Mouse (Mus musculus) lung, postnatal 0 days (tissue): ENCODE measurements at regions not wholly inside any gene's neighbourhood (a gene's known extent, or its start where the extent isn't known, plus 50 kb on each side); places are given as distances from the start of the nearest gene placed in this dataset.

Experiments
- CTCF ChIP-seq: IDR thresholded peaks from 2 replicates; pipeline ENCODE4 v1.5.1; 2016; ENCODE audit warnings: antibody characterized with exemption, mild to moderate bottlenecking
- EP300 ChIP-seq: IDR thresholded peaks from 2 replicates; pipeline ENCODE4 v1.6.1; 2016; ENCODE audit warnings: antibody characterized with exemption, mild to moderate bottlenecking, control low read depth

- TF ChIP-seq EP300 (no peak), CTCF (no peak)
Observed at GRCm38 (mm10) chr1:129005899-129006298, 267.2 kb upstream of the Thsd7b start.
